Mouse (Mus musculus) stomach, postnatal 0 days (tissue): ENCODE measurements around the gene Kcnn4.

Experiments used
- CTCF ChIP-seq: IDR thresholded peaks from 2 replicates; pipeline ENCODE4 v1.5.1; 2016; ENCODE audit warnings: antibody characterized with exemption, low read depth, mild to moderate bottlenecking, moderate library complexity
- EP300 ChIP-seq: optimal IDR thresholded peaks from 2 replicates; pipeline ENCODE3; 2016; ENCODE audit warnings: antibody characterized with exemption

GRCm38 (mm10) chr7:24377091-24377865 lies 7.2 kb downstream of the Kcnn4 start:
- TF ChIP-seq EP300 (no peak), CTCF (peak; percentile 70)
